10 mouse cellular contexts compared by ENCODE assay signal in the genomic region with DNA sequence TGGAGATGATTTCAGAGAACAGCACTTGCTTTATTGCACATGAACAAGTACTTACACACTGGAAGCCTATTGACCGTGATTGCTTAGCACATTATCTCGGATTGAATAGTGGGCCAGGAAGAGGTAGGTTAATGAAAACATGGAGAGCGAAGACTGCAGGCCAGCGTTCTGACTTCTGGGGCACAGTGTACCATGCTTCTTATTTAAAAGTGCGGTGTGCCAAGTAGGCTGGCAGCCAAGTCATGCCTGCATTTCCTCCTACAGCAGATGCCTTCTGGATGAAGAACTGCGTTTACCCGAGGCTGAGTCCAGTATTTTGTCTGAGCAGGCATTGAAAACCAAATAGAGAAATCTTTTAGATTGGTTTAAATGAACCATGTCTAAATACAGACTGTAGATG. TPM values are rescaled to one million over a fixed set of nuclear protein-coding genes. Genes with fewer than 3 reads are reported as not detected.
DNase-seq lines count a peak whose midpoint lies in the region; ATAC-seq lines count a peak whose summit lies in the region.
"Had no signal": no experiment of that assay in that cellular context is flagged by ENCODE, and none has a peak within 500 bp of the region (broad histone marks: within the 10 kb centered on the region; RNA-seq: fewer than 3 reads in every experiment).

No protein-coding gene starts in this region.

- H3K36me3 ChIP-seq in limb, embryonic 15.5 days: no peaks in the 10 kb centered on the region
- no peaks in the 10 kb centered on the region for H3K36me3 ChIP-seq in limb, embryonic 10.5 days

- H3K9ac ChIP-seq in limb, embryonic 15.5 days: no peak overlapping the region

- intact Hi-C loops in heart, postnatal 10 days (cut with DNase I): loop anchor here (5.0 kb wide), 1 partner anchor 49 kb away; no protein-coding TSS in a partner anchor

- peak overlapping the region; percentile 24; the same call in 1 of the 2 replicates for H3K27ac ChIP-seq in limb, embryonic 15.5 days
- H3K27ac ChIP-seq in limb, embryonic 10.5 days: no peak overlapping the region
- H3K27ac ChIP-seq: macrophage had no signal

- DNase-seq in adrenal gland, adult 2 months: peak; percentile 52
- DNase-seq in adrenal gland, adult 18-20 months (ENCODE audit: low spot score in 2 of 2): no peak
- DNase-seq in limb, embryonic 10.5 days (ENCODE audit: low spot score): no peak
- peak; percentile 23 to 66 for DNase-seq in heart, postnatal 10 days
- peak; percentile 34 for DNase-seq in lung, postnatal 10 days
- DNase-seq in urinary bladder, adult 18-20 months (ENCODE audit: low spot score in 2 of 2): no peak
- DNase-seq in embryo, embryonic 10 days (ENCODE audit: low spot score): no peak

- H3K9me3 ChIP-seq in limb, embryonic 15.5 days: no peaks in the 10 kb centered on the region
- H3K9me3 ChIP-seq in limb, embryonic 10.5 days (replicated peaks): no peaks in the 10 kb centered on the region

- WGBS in limb, embryonic 15.5 days: 44% methylated on average over 7 of the region's 7 CpGs
- WGBS in limb, embryonic 10.5 days: 93% methylated on average over 7 of the region's 7 CpGs

- no peak overlapping the region for H3K4me2 ChIP-seq in limb, embryonic 15.5 days

- peaks cover 19% of the 10 kb centered on the region for H3K4me1 ChIP-seq in limb, embryonic 15.5 days
- H3K4me1 ChIP-seq in limb, embryonic 10.5 days: peaks cover 11% of the 10 kb centered on the region

- no peak for ATAC-seq in limb, embryonic 15.5 days (ENCODE audit: insufficient number of reproducible peaks, low FRiP score, low TSS enrichment, low read depth)

- no peak overlapping the region for H3K4me3 ChIP-seq in limb, embryonic 15.5 days
- H3K4me3 ChIP-seq in limb, embryonic 10.5 days: no peak overlapping the region

- H3K27me3 ChIP-seq in limb, embryonic 15.5 days: no peaks in the 10 kb centered on the region
- H3K27me3 ChIP-seq in limb, embryonic 10.5 days (ENCODE audit: low read depth, poor library complexity, severe bottlenecking): no peaks in the 10 kb centered on the region

RNA-seq across cellular contexts. Expression of gene Gm6993, which starts 27.0 kb away (rescaled TPM):
- total RNA-seq in adrenal gland, adult 2 months (2021): not detected
- polyA plus RNA-seq in adrenal gland, adult 2 months (2012; rRNA removed): not detected in 2 replicates
- not detected for total RNA-seq in adrenal gland, adult 18-20 months (2021)
- not detected in 2 replicates for polyA plus RNA-seq in limb, embryonic 15.5 days (2015; fragmentation: Nextera tagmentation; extraction: Ambion mirVana)
- not detected in 2 replicates for polyA plus RNA-seq in limb, embryonic 10.5 days (2016; fragmentation: Nextera tagmentation; extraction: Ambion mirVana)
- total RNA-seq in heart, postnatal 10 days (2021): not detected
- polyA plus RNA-seq: heart, embryonic 14.5 days; macrophage had no signal

RNA-seq across cellular contexts. Expression of gene Lamb1, which starts 51.5 kb away (rescaled TPM):
- total RNA-seq in adrenal gland, adult 2 months (2021): 100 to 1,000 TPM; 129 to 147 TPM
- polyA plus RNA-seq in adrenal gland, adult 2 months (2012; rRNA removed): 33.2 and 35.8 TPM in 2 replicates
- 100 to 1,000 TPM; 135 to 197 TPM for total RNA-seq in adrenal gland, adult 18-20 months (2021)
- 68.1 and 71.0 TPM in 2 replicates for polyA plus RNA-seq in limb, embryonic 15.5 days (2015; fragmentation: Nextera tagmentation; extraction: Ambion mirVana)
- polyA plus RNA-seq in limb, embryonic 10.5 days (2016; fragmentation: Nextera tagmentation; extraction: Ambion mirVana): 40.5 and 44.6 TPM in 2 replicates
- 100 to 1,000 TPM; 250 to 255 TPM for total RNA-seq in heart, postnatal 10 days (2021)

Comparison
In these comparisons a context has a peak if more than half of its experiments do, and no peak if none do; other contexts are left out.
1. DNase-seq: peak in adrenal gland, adult 2 months (single experiment), heart, postnatal 10 days (2 of 2) and lung, postnatal 10 days (single experiment); none in adrenal gland, adult 18-20 months (0 of 2), limb, embryonic 10.5 days (single experiment), urinary bladder, adult 18-20 months (0 of 2) and embryo, embryonic 10 days (single experiment).